Mouse (Mus musculus) testis, adult 2 months (tissue): ENCODE data around the gene Btn1a1. TPM values are rescaled to one million over a fixed set of nuclear protein-coding genes. Genes with fewer than 3 reads are reported as not detected.

ENCODE experiments used
- H3K27ac ChIP-seq: fragments of 200-500 bp; 2 replicates; pipeline ENCODE4 v1.5.1; 2012; ENCODE audit warnings: low read depth, low read length; ENCODE audit not compliant: control insufficient read depth, insufficient read depth
- H3K27me3 ChIP-seq: fragments of 200-500 bp; 2 replicates; pipeline ENCODE4 v1.6.1; 2012; ENCODE audit warnings: mild to moderate bottlenecking, low read length, moderate library complexity; ENCODE audit not compliant: control insufficient read depth, insufficient read depth
- H3K36me3 ChIP-seq: fragments of 200-500 bp; 2 replicates; pipeline ENCODE4 v1.6.1; 2012; ENCODE audit warnings: mild to moderate bottlenecking, low read length; ENCODE audit not compliant: control insufficient read depth, insufficient read depth
- H3K4me1 ChIP-seq: fragments of 200-500 bp; 2 replicates; pipeline ENCODE4 v1.6.1; 2012; ENCODE audit warnings: low read length; ENCODE audit not compliant: control insufficient read depth, insufficient read depth
- H3K4me3 ChIP-seq: fragments of 200-500 bp; 2 replicates; pipeline ENCODE4 v1.5.1; 2012; ENCODE audit warnings: low read depth, mild to moderate bottlenecking, low read length, moderate library complexity, mixed read lengths; ENCODE audit not compliant: control insufficient read depth
- CTCF ChIP-seq: fragments of 200-500 bp; IDR thresholded peaks from 2 replicates; pipeline ENCODE4 v1.5.1; 2012; ENCODE audit warnings: low read depth, mild to moderate bottlenecking, inconsistent platforms, low read length, moderate library complexity; ENCODE audit not compliant: control insufficient read depth, insufficient read depth, insufficient replicate concordance
- POLR2A ChIP-seq: fragments of 200-500 bp; IDR thresholded peaks from 2 replicates; pipeline ENCODE4 v1.6.1; 2012; ENCODE audit warnings: low read depth, mild to moderate bottlenecking, inconsistent platforms, low read length, moderate library complexity; ENCODE audit not compliant: control insufficient read depth
- polyA plus RNA-seq: library from polyadenylated mRNA; depleted of rRNA; stranded (reverse); fragments of >200 nt; gene quantifications from 2 replicates; pipeline ENCODE4 v1.2.3, GENCODE M21; 2012

The Btn1a1 gene
- polyA plus RNA-seq, 1 experiment: 0.26 TPM

DNA sequence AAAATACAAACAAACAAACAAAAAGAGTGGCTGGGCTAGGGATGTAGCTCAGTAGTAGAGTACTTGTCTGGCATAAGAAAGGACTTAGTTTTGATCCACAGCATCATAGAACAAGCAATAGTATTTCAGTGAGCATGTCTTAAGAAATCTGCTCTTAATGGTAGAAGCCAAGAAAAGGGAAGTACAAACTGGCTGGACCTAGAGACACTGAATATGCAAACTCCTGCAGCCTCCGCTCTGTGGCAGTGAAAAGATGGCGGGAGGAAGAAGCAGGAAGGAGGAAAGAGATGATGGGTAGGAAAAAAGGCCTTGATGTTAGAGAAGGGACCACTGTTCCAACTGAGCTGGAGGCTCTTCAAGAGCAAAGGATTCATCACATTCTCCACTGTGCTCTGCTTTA, 17.5 kb upstream of the Btn1a1 start:
- Histone ChIP-seq H3K4me1 (peaks cover 2% of the 10 kb centered on the region; the same call in 1 of the 2 replicates), H3K27me3 (no peaks in the 10 kb centered on the region), H3K36me3 (no peaks in the 10 kb centered on the region), H3K27ac (no peak overlapping the region), H3K4me3 (no peak overlapping the region)
- TF ChIP-seq CTCF: no peak
- no peak for TF ChIP-seq POLR2A

DNA sequence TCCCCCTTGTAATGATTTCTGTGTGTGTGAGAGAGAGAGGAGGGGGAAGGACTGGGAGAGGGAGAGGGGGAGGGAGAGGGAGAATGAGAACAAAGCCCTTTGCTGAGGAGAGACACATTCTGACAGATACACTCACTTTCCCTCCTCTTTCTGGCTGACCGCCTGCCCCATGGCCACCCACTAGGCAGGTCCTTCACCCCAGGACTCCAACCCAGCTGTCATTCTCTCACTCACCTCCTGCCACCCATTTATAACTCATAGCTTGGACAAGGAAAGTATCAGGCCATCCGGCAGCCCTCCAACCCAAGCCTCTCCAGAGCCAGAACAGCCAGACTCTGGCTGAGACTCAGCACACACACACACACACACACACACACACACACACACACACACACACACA, 10.0 kb upstream of the Btn1a1 start:
- TF ChIP-seq CTCF (no peak), POLR2A (no peak)
- Histone ChIP-seq H3K27ac (no peak overlapping the region), H3K36me3 (no peaks in the 10 kb centered on the region)

DNA sequence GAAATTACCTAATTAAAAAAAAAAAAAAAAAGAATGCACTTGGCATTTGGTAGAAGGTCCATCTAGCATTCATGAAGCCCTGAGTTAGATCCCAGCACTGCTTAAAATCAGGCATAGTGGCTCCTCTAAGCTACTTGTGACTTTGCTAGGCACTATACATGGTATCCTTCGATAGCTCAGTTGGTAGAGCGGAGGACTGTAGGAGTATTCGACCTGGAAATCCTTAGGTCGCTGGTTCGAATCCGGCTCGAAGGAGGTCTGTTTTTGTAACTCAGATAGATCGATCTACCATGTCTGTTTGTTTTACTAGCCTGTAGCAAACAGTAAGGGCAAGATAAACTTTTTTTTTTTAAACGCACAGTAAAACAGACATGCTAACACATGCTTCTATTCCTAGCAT, 1.2 kb upstream of the Btn1a1 start:
- Histone ChIP-seq H3K36me3 (no peaks in the 10 kb centered on the region), H3K4me1 (peaks cover 5% of the 10 kb centered on the region), H3K27ac (no peak overlapping the region), H3K27me3 (no peaks in the 10 kb centered on the region), H3K4me3 (no peak overlapping the region)
- TF ChIP-seq CTCF: no peak
- TF ChIP-seq POLR2A: no peak

More for the DNA sequence above, 10.0 kb upstream of the Btn1a1 start:
- Histone ChIP-seq H3K4me3 (no peak overlapping the region), H3K4me1 (no peaks in the 10 kb centered on the region), H3K27me3 (no peaks in the 10 kb centered on the region)

DNA sequence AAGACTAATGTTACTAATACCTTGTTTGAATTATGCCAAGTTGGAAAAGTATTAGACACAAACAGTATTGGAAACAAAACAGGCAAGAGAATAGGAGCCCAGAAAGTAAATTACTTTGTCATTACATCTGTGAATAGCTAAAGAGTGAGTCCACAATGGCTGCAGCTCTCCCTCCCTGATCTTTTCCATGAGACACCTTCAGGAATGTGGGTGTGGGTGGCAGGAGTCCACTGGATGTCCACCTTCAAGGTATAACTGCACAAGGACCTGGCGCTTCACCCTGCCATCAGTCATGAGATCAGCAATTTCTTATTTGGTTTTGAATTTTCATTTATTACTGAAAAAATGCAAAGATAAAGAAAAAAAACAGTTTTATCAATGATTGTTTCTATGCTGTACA, 605 bp upstream of the Btn1a1 start:
- TF ChIP-seq POLR2A (no peak), CTCF (no peak)
- H3K4me1 ChIP-seq: peaks cover 5% of the 10 kb centered on the region
- no peaks in the 10 kb centered on the region for H3K27me3 ChIP-seq
- H3K36me3 ChIP-seq: no peaks in the 10 kb centered on the region
- H3K4me3 ChIP-seq: no peak overlapping the region
- H3K27ac ChIP-seq: no peak overlapping the region

DNA sequence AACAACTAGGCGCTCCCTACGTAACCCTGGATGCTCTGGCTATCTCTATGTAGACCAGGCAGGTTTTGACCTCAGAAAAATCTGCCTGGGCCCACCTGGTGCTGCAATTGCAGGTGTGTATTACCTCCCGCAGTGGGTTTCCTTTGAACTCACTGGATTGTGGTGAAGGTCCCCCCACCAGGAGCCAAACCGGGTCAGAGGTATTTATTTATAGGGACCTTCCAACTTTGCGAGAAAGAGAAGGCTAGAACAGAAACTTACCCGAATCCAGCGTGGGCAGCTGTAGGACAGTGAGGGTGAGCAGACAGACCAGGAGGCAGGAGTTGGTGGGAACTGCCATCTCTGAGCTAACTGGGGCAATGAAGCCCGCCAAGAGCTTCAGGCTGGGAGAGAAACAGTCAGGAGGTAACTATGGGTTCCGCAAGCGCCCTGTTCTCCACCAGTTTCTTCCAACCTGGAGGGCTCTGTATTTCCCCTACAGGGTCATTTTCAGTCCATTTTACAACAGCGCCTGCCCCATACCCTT, 797 bp downstream of the Btn1a1 start:
- TF ChIP-seq CTCF (no peak), POLR2A (no peak)
- Histone ChIP-seq H3K27me3 (no peaks in the 10 kb centered on the region), H3K4me1 (peaks cover 5% of the 10 kb centered on the region), H3K36me3 (no peaks in the 10 kb centered on the region), H3K27ac (no peak overlapping the region), H3K4me3 (no peak overlapping the region)

DNA sequence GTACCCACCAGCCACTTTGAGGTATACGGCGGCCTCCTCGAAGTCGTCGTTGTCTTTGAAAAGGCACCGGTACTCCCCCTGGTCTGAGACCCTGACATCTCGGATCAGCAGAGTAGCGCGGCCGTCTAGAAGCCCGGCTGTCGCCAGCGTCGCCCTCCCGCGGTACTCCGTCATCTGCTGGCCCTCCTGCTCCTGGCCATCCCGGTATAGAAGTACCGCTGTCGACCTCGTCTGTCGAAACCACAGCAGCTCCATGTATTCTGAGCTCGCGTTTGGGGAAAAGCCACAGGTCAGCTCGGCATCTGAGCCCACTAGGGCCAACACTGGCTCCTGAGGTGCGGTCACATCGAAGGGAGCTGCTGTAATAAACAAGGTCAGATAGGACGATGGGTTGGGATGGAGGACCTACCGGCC, 1.5 kb downstream of the Btn1a1 start:
- no peaks in the 10 kb centered on the region for H3K36me3 ChIP-seq
- H3K27ac ChIP-seq: no peak overlapping the region
- H3K27me3 ChIP-seq: no peaks in the 10 kb centered on the region
- peaks cover 5% of the 10 kb centered on the region for H3K4me1 ChIP-seq
- H3K4me3 ChIP-seq: peak overlapping the region; percentile 69
- no peak for TF ChIP-seq CTCF
- no peak for TF ChIP-seq POLR2A

DNA sequence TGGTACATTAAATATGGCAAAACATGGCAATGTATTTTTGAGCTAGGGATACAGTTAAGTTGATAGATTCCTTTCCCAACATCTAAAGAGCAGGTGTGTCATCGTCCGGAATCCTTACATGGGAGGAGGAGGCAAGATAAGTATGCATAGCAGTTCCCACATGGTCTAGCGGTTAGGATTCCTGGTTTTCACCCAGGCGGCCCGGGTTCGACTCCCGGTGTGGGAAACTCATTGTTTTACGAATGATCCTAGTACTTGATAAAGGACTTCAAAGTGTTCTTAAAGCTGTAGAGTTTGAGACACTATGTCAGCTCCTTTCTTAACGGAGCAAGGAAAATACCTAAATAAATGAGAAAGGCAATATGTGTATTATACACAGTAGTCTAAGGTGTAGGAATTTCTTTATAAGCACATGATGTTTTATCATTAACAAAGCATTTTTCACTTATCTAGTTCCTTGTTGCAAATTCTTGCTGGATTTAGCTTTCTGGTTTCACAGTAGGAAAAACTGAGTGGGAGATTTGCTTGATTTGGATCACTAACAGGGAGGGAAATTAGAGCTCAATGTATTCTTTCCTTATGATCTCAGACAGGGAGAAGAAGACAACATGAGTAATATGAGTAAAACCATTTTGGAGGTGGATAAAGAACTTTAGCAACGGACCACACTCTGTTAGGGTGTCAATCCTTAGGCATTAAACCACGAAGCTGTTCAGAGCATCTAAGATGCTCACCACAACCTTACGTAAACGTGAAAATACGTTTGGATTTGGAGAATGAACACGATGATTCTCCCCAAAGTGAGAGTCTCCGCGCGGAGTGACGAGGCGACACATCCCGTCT, 2.1 kb downstream of the Btn1a1 start:
- Histone ChIP-seq H3K36me3 (no peaks in the 10 kb centered on the region), H3K27ac (no peak overlapping the region), H3K4me1 (peaks cover 5% of the 10 kb centered on the region), H3K27me3 (no peaks in the 10 kb centered on the region), H3K4me3 (peak overlapping the region; percentile 69)
- no peak for TF ChIP-seq POLR2A
- TF ChIP-seq CTCF: no peak

DNA sequence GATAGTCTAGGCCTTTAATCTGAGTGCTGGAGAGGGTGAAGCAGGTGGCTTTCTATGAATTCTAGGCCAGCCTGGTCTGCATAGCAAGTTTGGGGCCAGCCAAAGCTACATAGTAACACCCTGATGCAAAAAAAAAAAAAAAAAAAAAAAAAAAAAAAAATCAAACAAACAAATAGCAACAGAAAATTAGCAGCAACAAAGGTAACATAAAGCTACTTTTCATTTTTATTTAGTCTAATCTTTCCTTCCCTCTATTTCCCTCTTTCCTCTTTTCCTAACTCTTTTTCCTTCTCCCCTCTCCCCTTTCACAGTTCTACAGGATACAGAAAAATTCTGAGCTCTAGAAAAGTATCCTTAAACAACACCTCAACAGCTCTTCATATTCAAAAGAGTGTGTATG, 3.0 kb downstream of the Btn1a1 start:
- Histone ChIP-seq H3K27me3 (no peaks in the 10 kb centered on the region), H3K4me1 (peaks cover 5% of the 10 kb centered on the region), H3K27ac (no peak overlapping the region), H3K4me3 (no peak overlapping the region), H3K36me3 (no peaks in the 10 kb centered on the region)
- TF ChIP-seq CTCF (no peak), POLR2A (no peak)
